Mouse (Mus musculus): ENCODE measurements around the gene Agps. TPM values are rescaled to one million over a fixed set of nuclear protein-coding genes. Genes with fewer than 3 reads are reported as not detected.
"Not testable (repeated sequence)": the region's sequence is repeated elsewhere in the genome, so short reads cannot be mapped to it uniquely, and the experiment has no call there.

Agps gene
- polyA plus RNA-seq, 1 experiment: 3.4 TPM

- 6% methylated on average over 14 of the region's 14 CpGs for WGBS
- no peak for DNase-seq (ENCODE audit: low read depth, low spot score)
Measured at GRCm38 (mm10) chr2:75964512-75964911, 132.5 kb downstream of the Agps start.

DNA sequence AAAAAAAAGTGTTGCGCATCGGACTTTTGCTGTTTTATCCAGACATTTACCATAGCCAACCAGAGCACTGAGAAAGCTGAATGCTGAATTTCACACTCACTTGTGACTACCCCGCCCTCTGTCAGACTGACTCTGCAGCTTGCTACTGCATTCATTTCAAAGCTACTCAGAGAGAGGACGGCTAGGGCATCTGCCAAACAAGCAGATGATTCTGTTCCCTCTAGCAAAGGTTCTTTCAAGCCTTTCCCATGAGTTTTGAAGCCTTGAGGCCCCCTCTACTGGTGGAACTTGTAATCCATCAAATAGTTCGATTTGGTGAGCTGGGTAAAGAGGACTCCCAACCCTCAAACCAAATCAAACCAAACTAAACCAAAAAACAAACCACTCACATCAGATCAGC lies 133.0 kb downstream of the Agps start:
- no peak for DNase-seq (ENCODE audit: low read depth, low spot score)
- WGBS: 16% methylated on average over 5 of the region's 5 CpGs

GRCm38 (mm10) chr2:75974131-75974530 lies 142.2 kb downstream of the Agps start:
- 80% methylated on average over 9 of the region's 9 CpGs for WGBS

GRCm38 (mm10) chr2:75976070-75976469 lies 144.1 kb downstream of the Agps start:
- DNase-seq (ENCODE audit: low read depth, low spot score): not testable (repeated sequence)
- 81% methylated on average over 2 of the region's 2 CpGs for WGBS

More at GRCm38 (mm10) chr2:75974131-75974530, 142.2 kb downstream of the Agps start:
- no peak for DNase-seq (ENCODE audit: low read depth, low spot score)

GRCm38 (mm10) chr2:75977752-75978368 lies 145.9 kb downstream of the Agps start, which contains the start of gene Ttc30a2:
Ttc30a2 (minus strand) TSS chr2:75978170.
- 60% methylated on average over 23 of the region's 24 CpGs for WGBS
- not testable (repeated sequence) for DNase-seq (ENCODE audit: low read depth, low spot score)

Other genes starting within 250 kb of the Agps start
- gene Hnrnpa3, start 172.9 kb upstream of the Agps start, polyA plus RNA-seq (2012; rRNA removed): 25.8 and 28.1 TPM in 2 replicates
- 56.2 and 111 TPM in 2 replicates for gene Nfe2l2, start 127.5 kb upstream of the Agps start, polyA plus RNA-seq (2012; rRNA removed)
- gene Ttc30b, start 106.4 kb downstream of the Agps start, polyA plus RNA-seq (2012; rRNA removed): 3.1 and 4.7 TPM in 2 replicates
- 0.10 TPM in 2 replicates for gene Ttc30a2, start 146.0 kb downstream of the Agps start, polyA plus RNA-seq (2012; rRNA removed)
- gene Ttc30a1, start 149.8 kb downstream of the Agps start, polyA plus RNA-seq (2012; rRNA removed): 1.8 TPM in 2 replicates

All from large intestine, adult 2 months (tissue).